Mouse (Mus musculus) kidney, embryonic 15.5 days (tissue): ENCODE measurements at regions not wholly inside any gene's neighbourhood (a gene's known extent, or its start where the extent isn't known, plus 50 kb on each side); places are given as distances from the start of the nearest gene placed in this dataset.
"Not testable (repeated sequence)": the region's sequence is repeated elsewhere in the genome, so short reads cannot be mapped to it uniquely, and the experiment has no call there.

Experiments used
- ATAC-seq: fragments of 200-750 bp; cut with Nextera tagmentation; replicated peaks from 2 replicates; pipeline ENCODE4 v1.8.0; 2017; ENCODE audit warnings: moderate TSS enrichment; ENCODE audit not compliant: low FRiP score
- H3K27ac ChIP-seq: fragments of 300-500 bp; sonication (generic); 2 replicates; pipeline ENCODE4 v1.5.1; 2015; ENCODE audit warnings: mild to moderate bottlenecking, inconsistent platforms
- H3K27me3 ChIP-seq: fragments of 300-500 bp; sonication (generic); 2 replicates; pipeline ENCODE4 v1.6.1; 2015; ENCODE audit warnings: inconsistent platforms
- H3K36me3 ChIP-seq: fragments of 300-500 bp; sonication (generic); 2 replicates; pipeline ENCODE4 v1.6.1; 2015; ENCODE audit warnings: inconsistent platforms
- H3K4me1 ChIP-seq: fragments of 300-500 bp; sonication (generic); 2 replicates; pipeline ENCODE4 v1.6.1; 2015; ENCODE audit warnings: inconsistent platforms
- H3K4me2 ChIP-seq: fragments of 300-500 bp; sonication (generic); 2 replicates; pipeline ENCODE4 v1.6.1; 2015; ENCODE audit warnings: moderate library complexity, mild to moderate bottlenecking, inconsistent platforms
- H3K4me3 ChIP-seq: fragments of 300-500 bp; sonication (generic); replicated peaks from 2 replicates; pipeline ENCODE4 v1.5.1; 2015; ENCODE audit warnings: mild to moderate bottlenecking, inconsistent platforms
- H3K9ac ChIP-seq: fragments of 300-500 bp; sonication (generic); 2 replicates; pipeline ENCODE4 v1.6.1; 2015; ENCODE audit warnings: mild to moderate bottlenecking, inconsistent platforms
- H3K9me3 ChIP-seq: fragments of 300-500 bp; sonication (generic); replicated peaks from 2 replicates; pipeline ENCODE4 v1.6.1; 2016; ENCODE audit warnings: inconsistent platforms
- WGBS: fragments of 180-500 bp; shearing (Covaris S2); methylation state at CpG from one replicate; pipeline ENCODE4 v1.1.7; 2015; ENCODE audit warnings: mixed read lengths; 5-methylcytosine and 5-hydroxymethylcytosine counted together

- 80% methylated on average over 3 of the region's 3 CpGs for whole genome bisulfite sequencing
- ATAC-seq, result no peak
- no peaks in the 10 kb centered on the region for H3K27me3 ChIP-seq
These were observed 156.8 kb upstream of the Slc13a1 start for GRCm38 (mm10) chr6:24324718-24325117.

GRCm38 (mm10) chr6:24322371-24322770, 154.5 kb upstream of the Slc13a1 start:
- H3K36me3 ChIP-seq, result no peaks in the 10 kb centered on the region
- ATAC-seq, result no peak
- no peak overlapping the region for H3K27ac ChIP-seq
- H3K4me2 ChIP-seq, result no peak overlapping the region
- H3K9ac ChIP-seq, result no peak overlapping the region
- H3K9me3 ChIP-seq, result no peaks in the 10 kb centered on the region
- WGBS, result 69% methylated on average over 3 of the region's 3 CpGs
- H3K4me3 ChIP-seq, result no peak overlapping the region
- no peaks in the 10 kb centered on the region for H3K27me3 ChIP-seq
- peaks cover 7% of the 10 kb centered on the region; the same call in 1 of the 2 replicates for H3K4me1 ChIP-seq

More at GRCm38 (mm10) chr6:24324718-24325117, 156.8 kb upstream of the Slc13a1 start:
- no peak overlapping the region for H3K4me3 ChIP-seq
- H3K9ac ChIP-seq, result no peak overlapping the region
- no peak overlapping the region for H3K4me2 ChIP-seq
- no peaks in the 10 kb centered on the region for H3K4me1 ChIP-seq
- no peaks in the 10 kb centered on the region for H3K9me3 ChIP-seq
- no peak overlapping the region for H3K27ac ChIP-seq
- H3K36me3 ChIP-seq, result no peaks in the 10 kb centered on the region

- peak; percentile 85 for ATAC-seq
- WGBS, result 21% methylated on average over 2 of the region's 2 CpGs
- H3K4me2 ChIP-seq, result no peak overlapping the region
- H3K9ac ChIP-seq, result no peak overlapping the region
- H3K27me3 ChIP-seq, result no peaks in the 10 kb centered on the region
- peaks cover 7% of the 10 kb centered on the region; the same call in 1 of the 2 replicates for H3K4me1 ChIP-seq
- H3K36me3 ChIP-seq, result no peaks in the 10 kb centered on the region
- H3K4me3 ChIP-seq, result no peak overlapping the region
- no peak overlapping the region for H3K27ac ChIP-seq
- H3K9me3 ChIP-seq, result no peaks in the 10 kb centered on the region
These were observed 151.0 kb upstream of the Slc13a1 start for GRCm38 (mm10) chr6:24318862-24319261.

GRCm38 (mm10) chr6:24310675-24311074, 142.8 kb upstream of the Slc13a1 start:
- Histone ChIP-seq H3K4me2 (no peak overlapping the region), H3K36me3 (no peaks in the 10 kb centered on the region), H3K4me3 (no peak overlapping the region), H3K27me3 (no peaks in the 10 kb centered on the region), H3K9me3 (no peaks in the 10 kb centered on the region), H3K4me1 (no peaks in the 10 kb centered on the region), H3K27ac (no peak overlapping the region), H3K9ac (no peak overlapping the region)
- 75% methylated on average over 2 of the region's 2 CpGs for WGBS
- ATAC-seq, result no peak

- no peak overlapping the region for H3K9ac ChIP-seq
These were observed 141.9 kb upstream of the Slc13a1 start for GRCm38 (mm10) chr6:24309810-24310209.

GRCm38 (mm10) chr6:24301681-24302080, 133.8 kb upstream of the Slc13a1 start:
- ATAC-seq, result no peak
- Histone ChIP-seq H3K9ac (no peak overlapping the region), H3K4me1 (no peaks in the 10 kb centered on the region), H3K36me3 (no peaks in the 10 kb centered on the region), H3K4me3 (no peak overlapping the region), H3K27ac (no peak overlapping the region), H3K27me3 (no peaks in the 10 kb centered on the region), H3K9me3 (no peaks in the 10 kb centered on the region), H3K4me2 (no peak overlapping the region)
- WGBS, result 84% methylated on average over 4 of the region's 4 CpGs

More at GRCm38 (mm10) chr6:24309810-24310209, 141.9 kb upstream of the Slc13a1 start:
- Histone ChIP-seq H3K27ac (no peak overlapping the region), H3K4me1 (no peaks in the 10 kb centered on the region), H3K4me3 (no peak overlapping the region), H3K27me3 (no peaks in the 10 kb centered on the region), H3K9me3 (no peaks in the 10 kb centered on the region), H3K4me2 (no peak overlapping the region), H3K36me3 (no peaks in the 10 kb centered on the region)
- ATAC-seq, result no peak
- WGBS, result 94% methylated on average over 1 of the region's 1 CpGs

- H3K36me3 ChIP-seq, result no peaks in the 10 kb centered on the region
- no peak overlapping the region for H3K4me3 ChIP-seq
- no peak for ATAC-seq
- H3K9me3 ChIP-seq, result no peaks in the 10 kb centered on the region
- no peaks in the 10 kb centered on the region for H3K4me1 ChIP-seq
- WGBS, result 88% methylated on average over 2 of the region's 2 CpGs
- no peak overlapping the region for H3K27ac ChIP-seq
- no peak overlapping the region for H3K9ac ChIP-seq
- no peaks in the 10 kb centered on the region for H3K27me3 ChIP-seq
- no peak overlapping the region for H3K4me2 ChIP-seq
These were observed 133.3 kb upstream of the Slc13a1 start for GRCm38 (mm10) chr6:24301146-24301545.

- no peak for ATAC-seq
- 89% methylated on average over 5 of the region's 5 CpGs for WGBS
- no peak overlapping the region for H3K9ac ChIP-seq
- H3K4me2 ChIP-seq, result no peak overlapping the region
- H3K36me3 ChIP-seq, result no peaks in the 10 kb centered on the region
- H3K27ac ChIP-seq, result no peak overlapping the region
- H3K27me3 ChIP-seq, result no peaks in the 10 kb centered on the region
- H3K4me3 ChIP-seq, result no peak overlapping the region
- H3K4me1 ChIP-seq, result no peaks in the 10 kb centered on the region
- no peaks in the 10 kb centered on the region for H3K9me3 ChIP-seq
These were observed 130.8 kb upstream of the Slc13a1 start for GRCm38 (mm10) chr6:24298562-24299212.

- ATAC-seq, result not testable (repeated sequence)
These were observed 120.9 kb upstream of the Slc13a1 start for GRCm38 (mm10) chr6:24288757-24289156.

GRCm38 (mm10) chr6:24272821-24273220, 104.9 kb upstream of the Slc13a1 start:
- no peak overlapping the region for H3K27ac ChIP-seq
- H3K9ac ChIP-seq, result no peak overlapping the region
- 76% methylated on average over 5 of the region's 5 CpGs for WGBS

More at GRCm38 (mm10) chr6:24288757-24289156, 120.9 kb upstream of the Slc13a1 start:
- not testable (repeated sequence) for H3K9ac ChIP-seq, H3K4me2 ChIP-seq, H3K27ac ChIP-seq, H3K27me3 ChIP-seq, H3K9me3 ChIP-seq, H3K4me3 ChIP-seq, H3K4me1 ChIP-seq, H3K36me3 ChIP-seq
- WGBS, result 92% methylated on average over 2 of the region's 2 CpGs

GRCm38 (mm10) chr6:24269633-24270032, 101.7 kb upstream of the Slc13a1 start:
- ATAC-seq, result no peak
- Histone ChIP-seq H3K4me2 (no peak overlapping the region), H3K27ac (no peak overlapping the region), H3K27me3 (no peaks in the 10 kb centered on the region), H3K9ac (no peak overlapping the region), H3K4me1 (no peaks in the 10 kb centered on the region), H3K9me3 (no peaks in the 10 kb centered on the region), H3K4me3 (no peak overlapping the region), H3K36me3 (no peaks in the 10 kb centered on the region)
- 79% methylated on average over 3 of the region's 3 CpGs for WGBS

More at GRCm38 (mm10) chr6:24272821-24273220, 104.9 kb upstream of the Slc13a1 start:
- no peak overlapping the region for H3K4me2 ChIP-seq
- ATAC-seq, result no peak
- H3K4me3 ChIP-seq, result no peak overlapping the region
- no peaks in the 10 kb centered on the region for H3K27me3 ChIP-seq
- H3K9me3 ChIP-seq, result no peaks in the 10 kb centered on the region
- no peaks in the 10 kb centered on the region for H3K4me1 ChIP-seq
- no peaks in the 10 kb centered on the region for H3K36me3 ChIP-seq

- Histone ChIP-seq H3K27me3 (no peaks in the 10 kb centered on the region), H3K4me1 (0 out of 2 replicates have a peak, but pooled peaks cover 2% of the 10 kb centered on the region), H3K4me3 (no peak overlapping the region), H3K27ac (no peak overlapping the region), H3K9ac (no peak overlapping the region), H3K36me3 (no peaks in the 10 kb centered on the region), H3K4me2 (no peak overlapping the region), H3K9me3 (no peaks in the 10 kb centered on the region)
- no peak for ATAC-seq
- WGBS, result 44% methylated on average over 4 of the region's 4 CpGs
These were observed 95.9 kb upstream of the Slc13a1 start for GRCm38 (mm10) chr6:24263796-24264195.

GRCm38 (mm10) chr6:24262578-24262977, 94.7 kb upstream of the Slc13a1 start:
- H3K9ac ChIP-seq, result no peak overlapping the region
- no peaks in the 10 kb centered on the region for H3K9me3 ChIP-seq
- H3K27me3 ChIP-seq, result no peaks in the 10 kb centered on the region
- 0 out of 2 replicates have a peak, but pooled peaks cover 2% of the 10 kb centered on the region for H3K4me1 ChIP-seq
- H3K27ac ChIP-seq, result no peak overlapping the region
- peak; percentile 78 for ATAC-seq
- no peak overlapping the region for H3K4me2 ChIP-seq
- no peak overlapping the region for H3K4me3 ChIP-seq
- WGBS, result 68% methylated on average over 5 of the region's 5 CpGs
- no peaks in the 10 kb centered on the region for H3K36me3 ChIP-seq
